Mouse (Mus musculus): ENCODE results near the gene Tex14.

Gene Tex14

GRCm38 (mm10) chr11:87571361-87571950, 166.6 kb downstream of the Tex14 start:
- peak; percentile 64 for DNase-seq (ENCODE audit: inconsistent ontology term)

DNA sequence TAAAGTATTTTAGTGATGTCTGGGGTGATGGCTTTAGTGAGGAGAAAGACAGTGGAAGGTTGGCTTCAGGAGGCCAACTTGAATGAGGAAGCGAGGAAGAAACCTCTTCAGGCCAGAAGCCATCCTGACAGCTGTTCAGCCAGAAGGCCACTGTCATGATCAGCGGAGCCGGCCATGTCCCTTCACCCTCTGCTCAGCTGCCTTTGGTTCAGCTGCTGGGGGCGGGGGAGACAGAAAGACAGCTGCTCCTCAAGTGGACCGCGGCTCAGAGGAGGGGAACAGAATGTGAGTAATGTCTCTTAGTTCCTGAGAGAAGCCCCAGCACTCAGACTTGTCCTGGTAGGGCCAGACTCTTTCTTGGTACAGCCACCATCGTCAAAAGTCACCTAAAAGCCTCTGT, 168.9 kb downstream of the Tex14 start:
- DNase-seq (ENCODE audit: inconsistent ontology term) = no peak

GRCm38 (mm10) chr11:87574520-87575180, 169.8 kb downstream of the Tex14 start:
- no peak for DNase-seq (ENCODE audit: inconsistent ontology term)

DNA sequence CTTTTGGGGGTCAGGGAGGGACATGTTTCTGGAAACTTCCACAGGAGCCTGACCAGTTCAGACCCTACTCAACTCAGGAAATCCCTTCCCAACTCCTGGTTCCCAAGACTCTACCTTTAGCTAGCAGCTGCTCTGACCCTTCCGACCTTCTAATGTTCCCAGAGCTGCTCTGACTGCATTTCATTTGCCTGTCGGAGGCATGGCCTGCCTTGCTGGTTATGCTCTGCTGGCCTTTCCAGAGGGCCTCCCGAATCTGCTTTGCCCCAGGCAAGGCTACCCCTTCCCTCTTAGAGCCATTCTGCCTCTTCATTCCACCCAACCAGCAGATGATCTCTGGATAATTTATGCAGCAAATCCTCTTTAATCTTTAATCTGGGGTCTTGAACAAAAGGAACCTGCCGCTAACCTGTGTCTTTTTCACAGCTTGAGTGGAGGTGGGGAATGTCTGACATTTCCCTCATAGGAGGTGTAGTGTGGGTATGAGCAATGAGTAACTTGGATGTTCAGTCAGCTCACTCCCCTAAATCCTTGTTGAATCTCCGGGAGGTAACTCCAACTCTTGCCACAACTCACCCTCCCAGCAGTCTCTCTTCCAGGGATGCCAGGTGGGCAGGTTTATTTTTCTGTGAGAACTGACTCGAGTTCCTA, 172.9 kb downstream of the Tex14 start:
- no peak for DNase-seq (ENCODE audit: inconsistent ontology term)

GRCm38 (mm10) chr11:87578249-87578962, 173.5 kb downstream of the Tex14 start:
- DNase-seq (ENCODE audit: inconsistent ontology term) = peak; percentile 81

DNA sequence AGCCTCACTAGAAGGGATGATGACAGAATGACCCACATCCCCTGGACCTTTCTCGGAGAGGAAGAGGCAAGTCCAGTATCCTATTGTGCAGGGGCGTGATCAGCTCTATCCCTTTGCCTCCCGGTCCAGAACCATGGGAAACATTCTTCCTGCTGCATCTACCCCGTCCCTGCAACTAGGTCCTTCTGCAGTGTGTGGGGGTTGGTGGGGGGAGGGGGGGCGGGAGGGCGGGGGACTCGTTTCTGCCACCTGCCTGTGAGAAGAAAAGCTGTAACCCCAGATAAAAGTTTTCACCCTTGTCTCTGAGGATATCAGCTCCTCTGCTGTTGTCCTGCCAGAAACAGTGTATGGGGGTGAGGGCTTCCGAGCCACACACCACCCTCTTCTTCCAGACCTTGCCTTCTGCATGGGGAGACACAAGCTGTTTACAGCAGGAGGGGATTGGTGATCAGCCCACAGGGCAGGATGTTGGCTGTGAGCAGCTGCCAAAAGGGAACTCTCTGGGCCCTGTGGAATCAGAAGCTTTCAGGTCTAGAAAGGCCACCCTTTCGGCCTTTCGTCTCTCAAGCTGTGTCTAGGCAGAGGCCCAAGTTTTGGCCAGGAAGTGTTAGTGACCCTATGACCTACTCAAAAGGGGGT, 174.2 kb downstream of the Tex14 start:
- DNase-seq (ENCODE audit: inconsistent ontology term) = peak; percentile 55

DNA sequence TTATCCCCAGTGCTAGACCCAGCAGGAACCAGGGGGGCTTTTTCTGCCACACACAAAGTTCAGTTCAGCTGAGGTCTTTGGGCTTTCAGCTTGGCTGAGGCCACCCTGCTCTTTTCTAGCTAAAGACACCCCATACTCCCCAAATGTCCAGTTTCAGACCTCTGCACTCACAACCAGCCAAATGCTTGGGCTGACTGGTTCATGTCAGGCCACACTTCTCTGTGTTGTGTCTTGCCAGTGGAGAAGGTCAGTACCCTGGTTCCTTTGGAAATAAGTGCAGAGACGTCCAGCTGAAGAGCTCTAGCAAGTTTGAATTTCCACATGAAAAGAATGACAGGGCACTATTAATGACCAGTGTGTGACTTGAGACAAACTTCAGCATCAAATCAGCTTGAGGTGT, 174.8 kb downstream of the Tex14 start:
- DNase-seq (ENCODE audit: inconsistent ontology term) = no peak

DNA sequence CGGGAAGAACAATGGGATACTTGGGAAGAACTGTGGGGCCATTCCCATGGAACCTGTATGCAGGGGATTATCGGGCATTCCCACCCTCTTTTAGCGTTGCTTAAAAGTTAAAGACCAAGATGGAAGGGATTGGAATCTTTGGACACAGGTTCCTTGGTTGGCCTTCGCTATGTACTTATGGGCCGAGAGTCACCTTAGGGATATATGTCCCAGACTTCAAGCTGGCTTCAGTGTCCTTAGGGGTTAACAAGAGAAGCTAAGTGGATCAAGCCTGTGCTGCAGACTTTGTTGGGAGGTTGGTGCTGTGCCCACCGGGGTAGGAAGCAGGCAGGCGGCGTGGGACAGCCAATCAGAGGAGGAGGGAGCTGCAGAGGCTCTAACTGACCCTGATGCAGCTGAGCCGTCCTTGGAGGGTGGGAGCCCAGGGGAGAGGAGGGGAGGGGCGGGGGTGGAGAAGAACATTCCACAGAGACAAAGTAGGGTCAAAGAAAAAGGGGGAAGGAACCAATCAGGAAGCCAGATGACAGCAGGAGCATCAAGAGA, 175.7 kb downstream of the Tex14 start:
- DNase-seq (ENCODE audit: inconsistent ontology term) = no peak

GRCm38 (mm10) chr11:87581161-87581865, 176.4 kb downstream of the Tex14 start:
- no peak for DNase-seq (ENCODE audit: inconsistent ontology term)

DNA sequence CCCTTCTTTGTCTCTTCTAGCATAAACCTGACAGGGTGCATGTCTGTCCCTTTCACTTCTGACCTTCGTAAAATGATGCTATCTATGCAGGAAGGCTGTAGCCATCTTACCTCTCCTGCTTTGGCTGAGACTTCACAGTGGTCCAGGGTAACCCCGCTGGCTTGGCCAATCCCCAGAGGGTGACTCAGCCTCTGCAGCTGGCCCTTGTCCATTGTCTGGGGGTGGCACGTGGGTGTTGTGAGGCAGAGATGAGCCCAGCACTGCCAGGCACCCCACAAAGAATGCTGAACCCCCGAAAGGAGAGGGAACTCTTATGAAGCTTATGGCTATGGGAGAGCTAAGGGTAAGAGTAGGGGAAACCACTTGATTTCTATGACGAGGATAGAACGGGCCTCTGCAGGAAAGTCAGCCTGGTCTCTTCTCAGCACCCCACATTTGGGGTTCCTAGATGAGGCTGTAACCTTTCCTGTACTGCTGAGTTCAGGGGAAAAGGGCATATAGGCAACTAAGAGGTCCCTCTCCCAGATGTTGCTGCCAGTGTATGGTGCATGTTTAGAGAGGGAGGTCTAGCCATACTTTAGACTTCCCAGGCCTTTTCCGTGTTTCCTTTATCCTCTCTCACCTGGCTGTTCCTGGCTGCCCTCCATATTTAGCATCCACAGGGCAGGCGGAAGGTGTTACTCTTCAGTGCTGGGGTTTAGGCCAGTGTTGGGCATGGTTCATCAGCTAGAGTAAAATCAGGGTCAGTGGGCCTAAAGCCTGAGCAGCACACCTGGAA, 177.3 kb downstream of the Tex14 start:
- peak; percentile 80 for DNase-seq (ENCODE audit: inconsistent ontology term)

DNA sequence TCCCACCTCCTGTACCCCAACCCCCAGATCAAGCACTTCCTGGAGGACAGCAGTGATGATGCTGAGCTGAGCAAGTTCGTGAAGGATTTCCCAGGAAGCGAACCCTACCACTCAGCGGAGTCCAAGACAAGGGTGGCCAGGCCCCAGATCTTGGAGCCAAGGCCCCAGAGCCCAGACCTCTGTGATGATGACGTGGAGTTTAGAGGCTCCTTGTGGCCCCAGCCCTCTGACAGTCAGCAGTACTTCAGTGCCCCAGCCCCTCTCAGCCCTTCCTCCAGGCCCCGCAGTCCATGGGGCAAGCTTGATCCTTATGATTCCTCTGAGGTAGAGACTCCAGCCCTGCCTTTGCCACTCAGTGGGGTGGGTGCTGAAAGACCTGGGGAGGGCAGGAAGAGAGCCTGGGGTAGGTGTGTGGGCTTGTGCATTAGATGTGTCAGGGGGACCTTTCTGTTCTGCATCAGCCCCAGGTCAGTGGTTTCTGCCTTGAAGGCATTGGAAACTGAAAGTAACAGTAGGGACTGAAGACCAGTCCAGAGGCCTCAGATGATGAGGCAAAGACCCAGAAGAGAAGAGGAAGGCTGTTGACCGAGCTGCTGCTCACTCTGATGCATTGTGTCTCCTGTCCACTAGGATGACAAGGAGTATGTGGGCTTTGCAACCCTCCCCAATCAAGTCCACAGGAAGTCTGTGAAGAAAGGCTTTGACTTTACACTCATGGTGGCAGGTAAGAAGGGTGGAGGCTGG, 178.6 kb downstream of the Tex14 start:
- no peak for DNase-seq (ENCODE audit: inconsistent ontology term)

- DNase-seq (ENCODE audit: inconsistent ontology term) = no peak
Observed at GRCm38 (mm10) chr11:87584711-87585505, 180.0 kb downstream of the Tex14 start.

DNA sequence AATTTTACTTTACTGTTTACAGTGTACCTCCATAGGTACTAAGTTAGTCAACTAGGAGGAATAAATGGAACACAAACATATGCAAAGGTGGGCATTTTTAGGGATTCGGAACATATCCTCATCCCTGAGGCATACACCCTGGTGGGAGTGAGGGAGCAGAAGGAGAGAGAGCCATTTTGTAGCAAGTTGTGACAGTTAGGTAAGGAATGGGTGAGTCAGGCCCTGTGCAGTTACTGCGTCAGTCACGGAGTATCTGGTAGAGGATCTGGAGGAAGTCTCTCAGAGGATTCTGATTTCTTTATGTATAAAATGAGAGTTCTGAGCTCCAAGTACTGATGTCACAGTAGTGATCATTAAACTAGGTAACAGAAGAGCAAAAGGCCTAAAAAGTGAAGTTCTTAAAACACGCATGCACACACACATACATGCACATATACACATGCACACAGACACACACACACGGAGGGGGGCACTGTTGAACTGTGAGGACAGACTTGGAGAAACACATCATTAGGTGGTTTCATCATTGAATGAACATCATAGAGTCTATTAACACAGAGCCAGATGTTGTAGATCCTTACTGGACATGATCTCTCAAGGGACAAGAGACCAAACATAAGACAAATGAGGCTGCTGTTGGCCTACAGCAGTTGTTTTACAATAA, 182.5 kb downstream of the Tex14 start:
- no peak for DNase-seq (ENCODE audit: inconsistent ontology term)

DNA sequence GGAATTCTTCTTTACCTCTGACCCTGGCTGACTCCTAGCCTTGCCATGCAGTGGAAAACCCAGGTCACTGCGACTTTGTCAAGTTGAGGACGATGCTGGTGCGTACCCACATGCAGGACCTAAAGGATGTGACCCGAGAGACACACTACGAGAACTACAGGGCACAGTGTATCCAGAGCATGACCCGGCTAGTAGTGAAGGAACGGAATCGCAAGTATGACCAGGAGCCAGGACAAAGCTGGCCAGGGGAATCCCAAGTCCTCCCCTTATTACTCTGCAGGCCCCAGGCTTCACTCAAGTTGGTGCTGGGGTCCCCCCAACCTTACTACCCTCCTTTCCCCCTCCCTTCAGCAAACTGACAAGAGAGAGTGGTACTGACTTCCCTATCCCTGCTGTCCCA, 184.7 kb downstream of the Tex14 start:
- DNase-seq (ENCODE audit: inconsistent ontology term) = no peak

GRCm38 (mm10) chr11:87590841-87591525, 186.1 kb downstream of the Tex14 start:
- peak; percentile 51 for DNase-seq (ENCODE audit: inconsistent ontology term)

DNA sequence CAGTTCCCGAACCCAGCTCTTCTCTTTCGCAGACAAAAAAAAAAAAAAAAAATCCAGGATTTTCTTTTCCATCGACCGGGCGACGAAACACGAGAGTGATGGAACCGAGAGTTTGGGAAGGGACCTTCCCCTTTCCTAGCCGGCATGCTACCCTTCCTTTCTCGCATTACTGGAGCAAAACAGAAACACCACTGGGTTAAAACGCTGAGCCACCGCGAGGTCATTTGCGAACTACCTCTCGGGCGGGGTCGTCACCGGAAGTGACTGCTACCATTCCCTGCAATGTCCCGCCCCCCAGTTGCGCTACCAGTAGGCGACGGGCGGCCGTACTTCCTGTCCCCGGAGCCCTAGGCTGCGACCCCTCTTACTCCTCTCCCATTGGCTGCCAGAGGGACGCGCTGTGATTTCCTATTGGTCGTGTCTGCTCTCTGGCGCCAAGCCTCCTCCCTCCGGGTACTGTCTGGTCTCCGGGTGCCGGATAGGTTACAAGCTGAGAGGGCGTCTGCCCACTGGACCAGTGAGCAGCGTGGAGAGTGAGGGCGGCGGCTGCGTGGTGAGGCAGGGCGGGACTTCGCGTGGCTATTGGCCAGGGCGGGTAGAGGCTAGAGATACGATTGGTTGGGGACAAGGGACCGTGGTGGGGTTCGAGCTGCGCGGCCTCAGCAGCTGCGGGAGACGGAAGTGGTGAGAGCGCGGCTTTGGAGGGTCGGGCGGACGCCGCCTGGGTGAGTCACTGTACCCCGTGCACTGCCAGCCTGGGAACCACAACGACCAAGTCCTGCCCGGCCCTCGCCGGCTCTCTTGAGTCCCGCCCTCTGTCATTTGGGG, 186.9 kb downstream of the Tex14 start, which contains the start of gene Mtmr4:
Gene Mtmr4, plus strand, starts transcription at position 637 of the 828 bp plus-strand sequence.
- DNase-seq (ENCODE audit: inconsistent ontology term) = peak; percentile 100

- DNase-seq (ENCODE audit: inconsistent ontology term) = no peak
Observed at GRCm38 (mm10) chr11:87592354-87592695, 187.5 kb downstream of the Tex14 start.
